Mouse (Mus musculus) intestine, postnatal 0 days (tissue): ENCODE data around the gene Olfr963. TPM values are rescaled to one million over a fixed set of nuclear protein-coding genes. Genes with fewer than 3 reads are reported as not detected.

ENCODE experiments used
- ATAC-seq: fragments of 200-750 bp; cut with Nextera tagmentation; 2 replicates; pipeline ENCODE4 v1.8.0; 2017; ENCODE audit warnings: mild to moderate bottlenecking, moderate TSS enrichment, moderate library complexity
- H3K27ac ChIP-seq: fragments of 300-500 bp; sonication (generic); 2 replicates; pipeline ENCODE4 v1.5.1; 2014; ENCODE audit warnings: mild to moderate bottlenecking, low read depth, low read length, moderate library complexity
- H3K27me3 ChIP-seq: fragments of 300-500 bp; sonication (generic); replicated peaks from 2 replicates; pipeline ENCODE4 v1.6.1; 2014; ENCODE audit warnings: low read length, mixed read lengths; ENCODE audit not compliant: control insufficient read depth, insufficient read depth
- H3K36me3 ChIP-seq: fragments of 300-500 bp; sonication (generic); 2 replicates; pipeline ENCODE4 v1.6.1; 2014; ENCODE audit warnings: mild to moderate bottlenecking, moderate library complexity; ENCODE audit not compliant: control insufficient read depth, insufficient read depth
- H3K4me1 ChIP-seq: fragments of 300-500 bp; sonication (generic); replicated peaks from 2 replicates; pipeline ENCODE4 v1.6.1; 2014; ENCODE audit warnings: antibody characterized with exemption, low read length, mixed read lengths; ENCODE audit not compliant: control insufficient read depth, insufficient read depth
- H3K4me2 ChIP-seq: fragments of 300-500 bp; sonication (generic); replicated peaks from 2 replicates; pipeline ENCODE4 v1.6.1; 2014; ENCODE audit warnings: low read depth, mild to moderate bottlenecking, moderate library complexity
- H3K4me3 ChIP-seq: fragments of 300-500 bp; sonication (generic); 2 replicates; pipeline ENCODE4 v1.5.1; 2014; ENCODE audit warnings: low read depth, low read length
- H3K9ac ChIP-seq: fragments of 300-500 bp; sonication (generic); 2 replicates; pipeline ENCODE4 v1.6.1; 2014; ENCODE audit warnings: mild to moderate bottlenecking, low read depth, low read length
- H3K9me3 ChIP-seq: fragments of 300-500 bp; sonication (generic); 2 replicates; pipeline ENCODE4 v1.6.1; 2016; ENCODE audit warnings: mixed run types; ENCODE audit not compliant: control insufficient read depth
- CTCF ChIP-seq: sonication (generic); IDR thresholded peaks from 2 replicates; pipeline ENCODE4 v1.5.1; 2016; ENCODE audit warnings: low read depth, mild to moderate bottlenecking, control low read depth, antibody characterized with exemption, moderate library complexity
- WGBS: fragments of 180-500 bp; shearing (Covaris S2); extraction: QIAGEN DNeasy Blood & Tissue Kit; methylation state at CpG from one replicate; pipeline ENCODE4 v1.1.7; 2014; 5-methylcytosine and 5-hydroxymethylcytosine counted together
- polyA plus RNA-seq: library from polyadenylated mRNA; unstranded; fragments of >200 nt; fragmentation: Nextera tagmentation; extraction: Ambion mirVana; gene quantifications from 2 replicates; pipeline ENCODE4 v1.2.1, GENCODE M21; 2015

Olfr963 gene
- polyA plus RNA-seq, result not detected in 2 replicates

GRCm38 (mm10) chr9:39666905-39667304 lies at the start of gene Olfr963:
Gene Olfr963 (plus strand): TSS chr9:39667205.
- Histone ChIP-seq H3K27ac (no peak within 1 kb of the TSS), H3K4me1 (no peaks in the 10 kb centered on the region), H3K27me3 (no peaks in the 10 kb centered on the region), H3K4me3 (no peak within 1 kb of the TSS), H3K9me3 (no peaks in the 10 kb centered on the region), H3K36me3 (no peaks in the 10 kb centered on the region), H3K9ac (no peak within 1 kb of the TSS), H3K4me2 (no peak within 1 kb of the TSS)
- ATAC-seq, result no peak
- WGBS, result 91% methylated on average over 1 of the region's 1 CpGs
- TF ChIP-seq CTCF, result no peak

- 84% methylated on average over 1 of the region's 1 CpGs for WGBS
Measured at GRCm38 (mm10) chr9:39621073-39621472, 45.9 kb upstream of the Olfr963 start, which contains the start of gene Olfr960. Gene Olfr960 (plus strand): TSS chr9:39621373.

GRCm38 (mm10) chr9:39623783-39624182 lies 43.2 kb upstream of the Olfr963 start:
- WGBS, result 87% methylated on average over 3 of the region's 3 CpGs
- H3K9ac ChIP-seq, result no peak overlapping the region
- H3K9me3 ChIP-seq, result no peaks in the 10 kb centered on the region
- H3K36me3 ChIP-seq, result no peaks in the 10 kb centered on the region
- H3K27me3 ChIP-seq, result no peaks in the 10 kb centered on the region
- no peak overlapping the region for H3K27ac ChIP-seq
- no peak overlapping the region for H3K4me3 ChIP-seq
- no peak for TF ChIP-seq CTCF
- H3K4me1 ChIP-seq, result no peaks in the 10 kb centered on the region
- H3K4me2 ChIP-seq, result no peak overlapping the region
- no peak for ATAC-seq

More at GRCm38 (mm10) chr9:39621073-39621472, 45.9 kb upstream of the Olfr963 start, which contains the start of gene Olfr960:
- no peak for ATAC-seq
- H3K4me3 ChIP-seq, result no peak within 1 kb of the TSS
- H3K27me3 ChIP-seq, result no peaks in the 10 kb centered on the region
- H3K9me3 ChIP-seq, result no peaks in the 10 kb centered on the region
- TF ChIP-seq CTCF, result no peak
- no peaks in the 10 kb centered on the region for H3K4me1 ChIP-seq
- H3K4me2 ChIP-seq, result no peak within 1 kb of the TSS
- H3K9ac ChIP-seq, result no peak within 1 kb of the TSS
- no peak within 1 kb of the TSS for H3K27ac ChIP-seq
- H3K36me3 ChIP-seq, result no peaks in the 10 kb centered on the region

GRCm38 (mm10) chr9:39624711-39625110 lies 42.3 kb upstream of the Olfr963 start:
- TF ChIP-seq CTCF, result no peak
- H3K9ac ChIP-seq, result no peak overlapping the region
- no peaks in the 10 kb centered on the region for H3K36me3 ChIP-seq
- no peaks in the 10 kb centered on the region for H3K27me3 ChIP-seq
- no peak overlapping the region for H3K4me2 ChIP-seq
- ATAC-seq, result no peak; the same call in 1 of the 2 replicates
- no peak overlapping the region for H3K4me3 ChIP-seq
- H3K27ac ChIP-seq, result no peak overlapping the region
- no peaks in the 10 kb centered on the region for H3K4me1 ChIP-seq
- H3K9me3 ChIP-seq, result no peaks in the 10 kb centered on the region
- WGBS, result 17% methylated on average over 2 of the region's 2 CpGs

GRCm38 (mm10) chr9:39629069-39629468 lies 37.9 kb upstream of the Olfr963 start:
- H3K4me3 ChIP-seq, result no peak overlapping the region
- no peaks in the 10 kb centered on the region for H3K4me1 ChIP-seq
- H3K4me2 ChIP-seq, result no peak overlapping the region
- no peaks in the 10 kb centered on the region for H3K9me3 ChIP-seq
- no peaks in the 10 kb centered on the region for H3K36me3 ChIP-seq
- no peak overlapping the region for H3K27ac ChIP-seq
- 75% methylated on average over 2 of the region's 2 CpGs for WGBS
- no peak for ATAC-seq
- no peak overlapping the region for H3K9ac ChIP-seq
- no peaks in the 10 kb centered on the region for H3K27me3 ChIP-seq
- no peak for TF ChIP-seq CTCF

- no peak for TF ChIP-seq CTCF
- Histone ChIP-seq H3K36me3 (no peaks in the 10 kb centered on the region), H3K27ac (no peak overlapping the region), H3K9me3 (no peaks in the 10 kb centered on the region), H3K9ac (no peak overlapping the region), H3K27me3 (no peaks in the 10 kb centered on the region), H3K4me2 (no peak overlapping the region), H3K4me1 (no peaks in the 10 kb centered on the region), H3K4me3 (no peak overlapping the region)
- 21% methylated on average over 4 of the region's 4 CpGs for WGBS
- no peak for ATAC-seq
Measured at GRCm38 (mm10) chr9:39633913-39634594, 33.0 kb upstream of the Olfr963 start.
